Mouse (Mus musculus) midbrain, embryonic 15.5 days (tissue): ENCODE measurements around the gene Tbata. TPM values are rescaled to one million over a fixed set of nuclear protein-coding genes. Genes with fewer than 3 reads are reported as not detected.
A peak's percentile ranks its signal among the peaks of the same experiment; 100 is the strongest.

ENCODE experiments used
- ATAC-seq: fragments of 200-750 bp; cut with Nextera tagmentation; replicated peaks from 2 replicates; pipeline ENCODE4 v1.8.0; 2017; ENCODE audit warnings: moderate TSS enrichment
- H3K27ac ChIP-seq: fragments of 300-500 bp; sonication (generic); 2 replicates; pipeline ENCODE4 v1.5.1; 2015; ENCODE audit warnings: mild to moderate bottlenecking, inconsistent platforms
- H3K27me3 ChIP-seq: fragments of 300-500 bp; sonication (generic); replicated peaks from 2 replicates; pipeline ENCODE4 v1.6.1; 2015; ENCODE audit warnings: inconsistent platforms
- H3K36me3 ChIP-seq: fragments of 300-500 bp; sonication (generic); replicated peaks from 2 replicates; pipeline ENCODE4 v1.6.1; 2015; ENCODE audit warnings: inconsistent platforms
- H3K4me1 ChIP-seq: fragments of 300-500 bp; sonication (generic); 2 replicates; pipeline ENCODE4 v1.6.1; 2015; ENCODE audit warnings: inconsistent platforms
- H3K4me2 ChIP-seq: fragments of 300-500 bp; sonication (generic); 2 replicates; pipeline ENCODE4 v1.6.1; 2015; ENCODE audit warnings: inconsistent platforms, mild to moderate bottlenecking, moderate library complexity
- H3K4me3 ChIP-seq: fragments of 300-500 bp; sonication (generic); 2 replicates; pipeline ENCODE4 v1.5.1; 2015; ENCODE audit warnings: mild to moderate bottlenecking, inconsistent platforms
- H3K9ac ChIP-seq: fragments of 300-500 bp; sonication (generic); 2 replicates; pipeline ENCODE4 v1.6.1; 2015; ENCODE audit warnings: mild to moderate bottlenecking, inconsistent platforms
- H3K9me3 ChIP-seq: fragments of 300-500 bp; sonication (generic); 2 replicates; pipeline ENCODE4 v1.6.1; 2016; ENCODE audit warnings: inconsistent platforms
- WGBS: fragments of 180-500 bp; shearing (Covaris S2); methylation state at CpG from one replicate; pipeline ENCODE4 v1.1.7; 2015; ENCODE audit warnings: mixed read lengths; 5-methylcytosine and 5-hydroxymethylcytosine counted together
- polyA plus RNA-seq: library from polyadenylated mRNA; unstranded; fragments of >200 nt; fragmentation: Nextera tagmentation; extraction: Ambion mirVana; gene quantifications from 2 replicates; pipeline ENCODE4 v1.2.1, GENCODE M21; 2015

Tbata gene
- polyA plus RNA-seq, 1 experiment from 2014 or later: not detected

DNA sequence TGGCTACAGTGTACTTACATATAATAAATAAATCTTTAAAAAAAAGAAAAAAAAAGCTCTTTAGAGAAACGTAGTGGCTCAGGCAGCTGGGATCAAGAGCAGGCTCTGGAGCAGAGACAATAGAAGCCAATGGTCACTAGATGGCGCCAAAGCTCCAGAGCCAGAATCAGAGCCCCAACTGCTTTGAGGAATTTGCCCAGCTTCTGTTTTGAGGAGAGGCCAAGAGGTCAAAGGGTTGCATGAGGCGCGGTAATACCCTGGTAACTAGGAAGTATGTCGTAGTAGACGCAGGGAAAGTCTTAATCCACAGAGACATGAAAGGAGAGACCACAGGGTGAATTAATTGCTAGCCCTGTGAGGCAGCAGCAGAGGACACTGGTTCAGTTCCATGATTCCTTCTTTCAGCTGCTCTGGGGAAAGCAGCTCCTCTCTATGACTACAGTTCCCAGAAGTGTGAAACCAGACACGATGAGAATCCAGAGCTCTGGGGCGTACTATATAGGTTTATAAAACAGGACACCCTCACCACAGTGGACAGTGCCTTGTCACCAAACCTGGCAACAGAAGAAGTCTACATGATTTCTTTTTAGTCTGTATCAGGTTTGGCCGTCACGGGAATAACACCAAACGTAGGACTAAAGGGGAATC is 27.9 kb downstream of the Tbata start:
- no peak overlapping the region for H3K4me2 ChIP-seq
- ATAC-seq: peak; percentile 48; the same call in 1 of the 2 replicates
- no peaks in the 10 kb centered on the region for H3K9me3 ChIP-seq
- no peak overlapping the region for H3K27ac ChIP-seq
- H3K4me3 ChIP-seq: no peak overlapping the region
- H3K36me3 ChIP-seq: no peaks in the 10 kb centered on the region
- no peak overlapping the region for H3K9ac ChIP-seq
- H3K27me3 ChIP-seq: no peaks in the 10 kb centered on the region
- no peaks in the 10 kb centered on the region for H3K4me1 ChIP-seq
- WGBS: 18% methylated on average over 11 of the region's 11 CpGs

DNA sequence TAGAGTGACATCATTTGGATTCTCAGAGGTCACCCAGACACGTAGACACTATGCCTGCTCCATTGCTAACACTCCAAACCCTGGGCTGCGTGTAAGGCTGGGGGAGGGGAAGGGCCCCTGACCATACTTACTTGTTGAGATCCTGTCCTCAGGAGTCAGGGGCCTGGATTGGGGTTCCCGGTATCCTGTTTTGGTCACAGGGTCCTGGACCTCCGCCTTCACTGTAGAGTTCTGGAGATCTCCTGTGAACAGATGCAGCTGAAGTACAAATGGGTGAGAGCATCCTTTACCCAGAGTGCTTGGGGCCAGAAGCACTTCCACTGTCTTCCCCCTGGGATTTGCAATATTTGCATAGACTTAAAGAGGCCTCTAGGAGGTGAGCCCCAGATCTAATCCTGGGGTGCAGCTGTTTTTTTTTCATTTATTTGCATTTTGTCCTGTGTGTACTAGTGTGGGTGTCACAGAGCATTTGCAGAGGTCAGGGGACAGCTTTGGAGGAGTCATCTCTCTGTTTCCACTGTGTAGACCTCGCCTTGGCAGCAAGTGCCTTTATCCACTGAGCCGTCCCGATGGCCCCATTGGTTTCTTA is 28.6 kb downstream of the Tbata start:
- H3K4me2 ChIP-seq: no peak overlapping the region
- no peaks in the 10 kb centered on the region for H3K4me1 ChIP-seq
- no peaks in the 10 kb centered on the region for H3K27me3 ChIP-seq
- no peak overlapping the region for H3K27ac ChIP-seq
- H3K4me3 ChIP-seq: no peak overlapping the region
- H3K36me3 ChIP-seq: no peaks in the 10 kb centered on the region
- ATAC-seq: peak; percentile 24; the same call in 1 of the 2 replicates
- H3K9me3 ChIP-seq: no peaks in the 10 kb centered on the region
- 59% methylated on average over 7 of the region's 7 CpGs for WGBS
- no peak overlapping the region for H3K9ac ChIP-seq

DNA sequence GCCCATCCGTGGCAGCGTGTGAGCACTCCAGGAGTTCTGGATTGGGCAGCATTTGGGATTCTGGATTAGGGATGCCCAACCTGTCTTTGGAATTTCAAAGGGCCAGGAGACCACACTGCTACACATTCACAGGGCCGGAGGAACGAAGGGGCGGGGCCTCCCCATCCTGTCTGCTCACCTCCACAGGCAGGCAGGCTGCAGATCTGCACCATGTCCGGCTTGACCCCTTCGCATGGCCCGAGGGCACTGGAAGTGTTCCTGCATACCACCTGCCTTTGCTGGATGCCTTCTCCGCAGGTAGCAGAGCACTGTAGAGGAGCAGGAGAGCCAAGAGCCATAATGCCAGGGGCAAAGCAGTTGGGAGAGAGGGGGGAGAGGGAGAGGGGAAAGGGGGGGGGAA is 29.2 kb downstream of the Tbata start:
- Histone ChIP-seq H3K27me3 (no peaks in the 10 kb centered on the region), H3K4me1 (no peaks in the 10 kb centered on the region), H3K36me3 (no peaks in the 10 kb centered on the region), H3K27ac (no peak overlapping the region), H3K9me3 (no peaks in the 10 kb centered on the region), H3K4me2 (no peak overlapping the region), H3K9ac (no peak overlapping the region), H3K4me3 (no peak overlapping the region)
- no peak for ATAC-seq
- 47% methylated on average over 9 of the region's 9 CpGs for WGBS

DNA sequence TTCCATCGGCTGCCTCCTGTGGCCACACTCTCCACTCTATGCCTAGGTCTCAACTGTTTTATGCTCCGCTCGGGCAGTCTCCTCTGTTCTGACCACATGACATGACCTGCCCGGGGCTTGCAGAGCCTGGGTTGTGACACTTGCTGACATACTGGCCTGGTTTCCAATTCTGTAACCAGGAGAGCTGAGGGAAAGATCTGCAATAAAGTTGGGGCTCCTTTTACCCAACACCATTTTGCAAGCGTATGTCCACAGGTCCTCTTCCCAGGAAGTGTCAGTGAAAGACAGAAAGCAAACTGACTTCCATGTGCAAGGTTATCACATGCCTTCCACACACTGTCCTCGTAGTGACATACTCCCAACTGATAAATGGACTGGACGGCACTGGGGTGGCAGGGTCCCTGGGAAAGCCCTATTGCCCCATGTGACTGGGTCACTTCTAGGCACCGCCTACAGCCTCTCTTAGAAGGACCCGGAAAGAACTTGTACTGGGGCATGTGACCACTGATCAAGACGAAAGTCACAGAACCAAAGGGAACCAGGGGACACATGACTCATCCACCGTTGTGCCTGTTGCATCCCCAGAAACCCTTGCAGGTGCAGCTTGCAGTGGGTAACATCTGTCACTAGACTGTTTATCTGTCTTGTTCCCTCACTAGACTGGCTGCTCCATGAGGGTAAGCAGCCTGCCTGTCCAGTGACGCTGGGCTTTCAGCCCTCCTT is 30.0 kb downstream of the Tbata start:
- no peaks in the 10 kb centered on the region for H3K36me3 ChIP-seq
- H3K27me3 ChIP-seq: no peaks in the 10 kb centered on the region
- ATAC-seq: no peak
- WGBS: 84% methylated on average over 12 of the region's 12 CpGs
- H3K9me3 ChIP-seq: no peaks in the 10 kb centered on the region
- no peak overlapping the region for H3K4me2 ChIP-seq
- no peaks in the 10 kb centered on the region for H3K4me1 ChIP-seq
- H3K4me3 ChIP-seq: no peak overlapping the region
- H3K9ac ChIP-seq: no peak overlapping the region
- H3K27ac ChIP-seq: no peak overlapping the region

DNA sequence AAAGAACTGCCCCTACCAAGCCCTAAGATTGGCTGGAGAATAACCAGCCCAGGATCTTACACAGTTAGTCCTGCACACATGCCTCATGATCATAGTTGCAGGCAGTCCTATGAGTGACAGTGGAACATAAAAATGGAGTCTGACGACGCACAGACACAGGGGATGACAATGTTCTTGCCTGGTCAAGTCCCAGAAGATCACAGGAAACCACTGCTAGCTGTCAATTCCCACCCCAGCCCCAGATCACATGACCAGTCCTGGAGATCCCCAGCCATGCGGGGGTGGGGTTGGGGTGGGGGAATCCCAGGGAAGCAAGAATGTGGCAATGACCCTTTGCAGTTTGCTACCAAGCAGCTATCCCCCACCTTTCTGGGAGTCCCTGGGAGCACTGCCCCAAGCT is 32.2 kb downstream of the Tbata start:
- Histone ChIP-seq H3K4me1 (no peaks in the 10 kb centered on the region), H3K27ac (no peak overlapping the region), H3K36me3 (no peaks in the 10 kb centered on the region), H3K9ac (no peak overlapping the region), H3K4me3 (no peak overlapping the region), H3K27me3 (no peaks in the 10 kb centered on the region), H3K4me2 (no peak overlapping the region), H3K9me3 (no peaks in the 10 kb centered on the region)
- no peak for ATAC-seq
- 78% methylated on average over 3 of the region's 3 CpGs for WGBS

DNA sequence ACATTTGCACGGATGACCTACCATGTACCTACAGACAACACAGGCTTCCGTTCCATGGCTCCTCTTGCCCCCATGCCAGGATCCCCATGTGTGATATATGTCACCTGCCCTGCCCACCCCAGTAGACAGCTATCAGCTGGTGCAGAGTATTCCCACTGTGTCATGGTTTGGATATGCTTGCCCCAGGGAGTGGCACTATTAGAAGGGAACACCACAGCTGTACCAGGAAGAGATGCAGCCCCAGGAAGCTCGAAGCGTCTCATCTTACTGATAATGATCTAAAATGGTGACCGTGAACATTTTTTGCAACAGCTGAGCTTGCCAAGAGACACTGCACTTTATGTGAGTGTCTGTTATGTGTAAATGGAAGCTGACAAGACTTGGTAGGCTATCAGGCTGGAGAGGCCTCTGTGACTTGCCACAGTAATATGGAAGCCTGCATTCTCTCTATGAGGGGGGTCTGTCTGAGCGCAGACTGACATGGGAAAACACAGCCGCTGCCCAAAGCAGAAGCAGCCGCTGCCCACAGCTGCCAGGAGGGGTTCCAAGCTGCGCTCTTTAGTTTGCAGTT is 36.4 kb downstream of the Tbata start:
- Histone ChIP-seq H3K9ac (no peak overlapping the region), H3K4me1 (no peaks in the 10 kb centered on the region), H3K27ac (no peak overlapping the region), H3K36me3 (no peaks in the 10 kb centered on the region), H3K9me3 (no peaks in the 10 kb centered on the region), H3K4me2 (no peak overlapping the region), H3K4me3 (no peak overlapping the region), H3K27me3 (0 out of 2 replicates have a peak, but pooled peaks cover 2% of the 10 kb centered on the region)
- no peak for ATAC-seq
- WGBS: 90% methylated on average over 9 of the region's 9 CpGs

DNA sequence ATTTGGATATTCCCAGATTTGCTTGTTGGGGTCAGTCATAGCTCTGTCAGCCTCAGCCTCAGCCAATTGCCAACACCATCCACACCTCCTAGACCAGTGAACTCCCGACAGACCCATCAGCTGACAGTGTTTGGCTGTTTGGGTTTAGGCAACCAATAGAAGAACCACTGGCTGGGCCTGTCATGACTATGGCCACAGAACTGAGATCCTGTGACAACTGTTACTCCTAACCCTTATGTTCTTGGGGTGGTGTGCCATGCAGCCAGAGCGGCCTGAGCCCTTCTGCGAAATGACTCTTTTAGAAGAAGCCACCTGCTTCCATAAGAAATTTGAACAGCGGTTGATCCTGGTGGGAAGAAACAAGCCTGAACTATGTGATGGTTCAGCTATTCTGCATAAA is 39.4 kb downstream of the Tbata start:
- Histone ChIP-seq H3K27ac (no peak overlapping the region), H3K4me2 (no peak overlapping the region), H3K9ac (no peak overlapping the region), H3K9me3 (no peaks in the 10 kb centered on the region), H3K4me3 (no peak overlapping the region), H3K27me3 (0 out of 2 replicates have a peak, but pooled peaks cover 2% of the 10 kb centered on the region), H3K4me1 (no peaks in the 10 kb centered on the region), H3K36me3 (no peaks in the 10 kb centered on the region)
- no peak for ATAC-seq
- 85% methylated on average over 4 of the region's 4 CpGs for WGBS

DNA sequence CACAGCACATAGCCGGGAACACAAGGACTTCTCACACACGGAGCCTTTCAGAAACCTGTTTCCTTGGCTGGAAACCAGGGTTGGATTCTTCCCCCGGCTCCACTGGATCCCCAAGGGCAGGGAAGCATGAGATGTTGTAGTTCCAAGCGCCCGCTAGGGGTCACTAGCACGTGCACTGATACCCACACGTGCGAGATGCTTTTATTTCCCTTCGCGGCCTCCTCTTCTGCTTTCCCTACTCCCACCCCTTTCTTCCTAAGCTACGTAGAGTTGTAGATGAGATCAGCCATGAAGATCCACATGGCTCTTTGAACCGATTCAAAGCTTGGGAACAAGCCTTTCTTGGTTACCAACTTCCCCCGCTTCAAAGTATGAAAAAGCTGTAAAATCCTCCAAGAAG is 40.0 kb downstream of the Tbata start:
- H3K27me3 ChIP-seq: 0 out of 2 replicates have a peak, but pooled peaks cover 2% of the 10 kb centered on the region
- no peak overlapping the region for H3K4me2 ChIP-seq
- H3K9ac ChIP-seq: no peak overlapping the region
- H3K4me3 ChIP-seq: no peak overlapping the region
- no peaks in the 10 kb centered on the region for H3K9me3 ChIP-seq
- 10% methylated on average over 13 of the region's 13 CpGs for WGBS
- no peaks in the 10 kb centered on the region for H3K4me1 ChIP-seq
- H3K27ac ChIP-seq: no peak overlapping the region
- ATAC-seq: no peak
- H3K36me3 ChIP-seq: no peaks in the 10 kb centered on the region

DNA sequence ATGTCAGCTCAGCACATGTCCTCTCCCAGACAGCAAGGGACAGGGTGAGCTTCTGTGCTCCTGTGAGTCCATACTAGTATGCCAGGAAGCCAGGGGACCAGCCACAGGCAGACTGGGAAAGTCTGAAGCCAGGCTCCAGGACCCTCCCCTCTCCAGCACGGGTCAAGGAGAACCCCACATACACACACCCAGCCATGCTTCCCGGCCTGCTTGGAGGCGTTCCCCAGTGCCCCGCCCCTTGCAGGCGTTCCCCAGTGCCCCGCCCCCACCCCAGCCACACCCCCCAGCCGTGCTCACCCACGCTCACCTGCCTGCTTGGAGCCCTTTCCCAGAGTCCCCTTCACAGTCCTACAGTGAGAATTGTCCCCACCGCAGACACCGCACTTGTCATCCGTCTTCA is 41.1 kb downstream of the Tbata start:
- no peaks in the 10 kb centered on the region for H3K36me3 ChIP-seq
- H3K27me3 ChIP-seq: 0 out of 2 replicates have a peak, but pooled peaks cover 2% of the 10 kb centered on the region
- no peak overlapping the region for H3K27ac ChIP-seq
- no peak overlapping the region for H3K9ac ChIP-seq
- no peak overlapping the region for H3K4me3 ChIP-seq
- 10% methylated on average over 10 of the region's 11 CpGs for WGBS
- H3K4me1 ChIP-seq: no peaks in the 10 kb centered on the region
- no peak for ATAC-seq
- no peak overlapping the region for H3K4me2 ChIP-seq
- no peaks in the 10 kb centered on the region for H3K9me3 ChIP-seq

DNA sequence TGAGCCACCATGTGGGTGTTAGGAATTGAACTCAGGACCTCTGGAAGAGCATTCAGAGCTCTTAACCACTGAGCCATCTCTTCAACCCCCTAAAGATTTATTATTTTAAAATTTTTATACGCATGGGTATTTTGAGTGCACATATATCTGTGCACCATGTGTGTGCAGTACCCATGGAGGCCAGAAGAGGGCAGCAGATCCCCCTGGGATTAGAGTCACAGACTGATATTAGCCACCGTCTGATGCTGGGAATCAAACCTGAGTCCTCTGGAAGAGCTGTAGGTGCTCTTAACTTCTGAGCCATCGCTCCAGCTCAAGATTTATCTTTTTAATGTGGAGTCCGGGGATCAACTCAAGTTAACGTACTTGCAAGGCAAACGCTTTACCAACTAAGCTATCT is 43.9 kb downstream of the Tbata start:
- no peak for ATAC-seq
- Histone ChIP-seq H3K27me3 (0 out of 2 replicates have a peak, but pooled peaks cover 2% of the 10 kb centered on the region), H3K4me1 (no peaks in the 10 kb centered on the region), H3K36me3 (no peaks in the 10 kb centered on the region), H3K9ac (no peak overlapping the region), H3K9me3 (no peaks in the 10 kb centered on the region), H3K27ac (no peak overlapping the region), H3K4me3 (no peak overlapping the region), H3K4me2 (no peak overlapping the region)
- WGBS: 92% methylated on average over 6 of the region's 6 CpGs

DNA sequence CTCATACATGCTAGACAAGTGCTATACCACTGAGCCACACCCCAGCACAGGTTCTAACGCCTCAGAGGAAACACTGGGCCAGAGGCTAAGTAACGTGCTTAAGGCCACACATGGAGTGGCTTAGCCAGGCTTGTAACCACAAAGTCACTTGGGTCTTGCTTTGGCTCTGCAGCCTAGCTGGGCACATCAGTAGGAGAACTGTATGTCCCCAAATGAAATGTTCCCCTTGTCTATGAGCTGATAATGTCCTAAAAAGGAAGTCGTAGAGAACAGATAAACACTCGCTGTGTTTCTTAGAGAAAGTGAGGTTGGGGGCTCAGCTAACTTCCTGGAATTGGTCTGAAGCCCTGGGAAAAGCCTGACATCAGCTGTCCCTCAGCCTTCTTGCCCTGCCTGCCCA is 44.4 kb downstream of the Tbata start:
- WGBS: 88% methylated on average over 4 of the region's 4 CpGs
- Histone ChIP-seq H3K9me3 (no peaks in the 10 kb centered on the region), H3K27me3 (0 out of 2 replicates have a peak, but pooled peaks cover 2% of the 10 kb centered on the region), H3K4me2 (no peak overlapping the region), H3K9ac (no peak overlapping the region), H3K36me3 (no peaks in the 10 kb centered on the region), H3K4me1 (no peaks in the 10 kb centered on the region), H3K4me3 (no peak overlapping the region), H3K27ac (no peak overlapping the region)
- no peak for ATAC-seq

DNA sequence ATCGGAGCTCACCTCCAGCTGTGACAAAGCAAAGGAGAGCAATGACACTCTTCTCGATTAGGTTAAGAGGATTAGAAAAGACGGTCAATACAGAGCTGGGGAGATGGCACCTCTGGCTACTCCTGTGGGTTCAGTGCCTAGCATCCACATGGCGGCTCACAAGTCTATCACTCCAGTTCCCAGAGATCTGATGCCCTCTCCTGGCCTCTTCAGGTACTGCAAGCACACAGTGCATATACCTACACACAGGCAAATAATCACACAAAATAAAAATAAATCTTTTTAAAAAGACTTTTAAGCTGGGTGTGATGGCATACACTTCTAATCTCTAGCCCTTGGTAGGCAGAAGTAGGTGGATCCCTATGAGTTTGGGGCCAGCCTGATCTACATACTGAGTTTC is 47.6 kb downstream of the Tbata start:
- Histone ChIP-seq H3K36me3 (no peaks in the 10 kb centered on the region), H3K4me3 (no peak overlapping the region), H3K27me3 (no peaks in the 10 kb centered on the region), H3K9me3 (no peaks in the 10 kb centered on the region), H3K4me1 (no peaks in the 10 kb centered on the region), H3K27ac (no peak overlapping the region), H3K9ac (no peak overlapping the region), H3K4me2 (no peak overlapping the region)
- WGBS: 89% methylated on average over 4 of the region's 4 CpGs
- no peak for ATAC-seq
